Mouse (Mus musculus) liver, embryonic 12.5 days (tissue): ENCODE measurements around the gene Rxrb. TPM values are rescaled to one million over a fixed set of nuclear protein-coding genes. Genes with fewer than 3 reads are reported as not detected.

Experiments
- ATAC-seq: fragments of 200-750 bp; cut with Nextera tagmentation; 2 replicates; pipeline ENCODE4 v1.8.0; 2017; ENCODE audit warnings: moderate number of reproducible peaks, mild to moderate bottlenecking, moderate library complexity
- H3K27ac ChIP-seq: fragments of 300-500 bp; sonication (generic); 2 replicates; pipeline ENCODE4 v1.5.1; 2016; ENCODE audit warnings: mild to moderate bottlenecking
- H3K27me3 ChIP-seq: fragments of 300-500 bp; sonication (generic); replicated peaks from 2 replicates; pipeline ENCODE4 v1.6.1; 2016; ENCODE audit warnings: mild to moderate bottlenecking, moderate library complexity
- H3K36me3 ChIP-seq: fragments of 300-500 bp; sonication (generic); 2 replicates; pipeline ENCODE4 v1.6.1; 2016; ENCODE audit warnings: mild to moderate bottlenecking, moderate library complexity
- H3K4me1 ChIP-seq: fragments of 300-500 bp; sonication (generic); 2 replicates; pipeline ENCODE4 v1.6.1; 2016
- H3K4me2 ChIP-seq: fragments of 300-500 bp; sonication (generic); 2 replicates; pipeline ENCODE4 v1.6.1; 2016; ENCODE audit warnings: mild to moderate bottlenecking, moderate library complexity
- H3K4me3 ChIP-seq: fragments of 300-500 bp; sonication (generic); 2 replicates; pipeline ENCODE4 v1.5.1; 2016; ENCODE audit warnings: mild to moderate bottlenecking, moderate library complexity
- H3K9ac ChIP-seq: fragments of 300-500 bp; sonication (generic); 2 replicates; pipeline ENCODE4 v1.6.1; 2016; ENCODE audit warnings: mild to moderate bottlenecking, moderate library complexity
- H3K9me3 ChIP-seq: fragments of 300-500 bp; sonication (generic); replicated peaks from 2 replicates; pipeline ENCODE4 v1.6.1; 2016; ENCODE audit warnings: mild to moderate bottlenecking, moderate library complexity
- WGBS: fragments of 180-500 bp; shearing (Covaris S2); methylation state at CpG from one replicate; pipeline ENCODE4 v1.1.7; 2016; ENCODE audit not compliant: insufficient replicate concordance; 5-methylcytosine and 5-hydroxymethylcytosine counted together
- polyA plus RNA-seq: library from polyadenylated mRNA; unstranded; fragments of >200 nt; fragmentation: Nextera tagmentation; extraction: Ambion mirVana; gene quantifications from 2 replicates; pipeline ENCODE4 v1.2.1, GENCODE M21; 2016

Rxrb gene
- polyA plus RNA-seq, 1 experiment from 2014 or later: 31.3 TPM

DNA sequence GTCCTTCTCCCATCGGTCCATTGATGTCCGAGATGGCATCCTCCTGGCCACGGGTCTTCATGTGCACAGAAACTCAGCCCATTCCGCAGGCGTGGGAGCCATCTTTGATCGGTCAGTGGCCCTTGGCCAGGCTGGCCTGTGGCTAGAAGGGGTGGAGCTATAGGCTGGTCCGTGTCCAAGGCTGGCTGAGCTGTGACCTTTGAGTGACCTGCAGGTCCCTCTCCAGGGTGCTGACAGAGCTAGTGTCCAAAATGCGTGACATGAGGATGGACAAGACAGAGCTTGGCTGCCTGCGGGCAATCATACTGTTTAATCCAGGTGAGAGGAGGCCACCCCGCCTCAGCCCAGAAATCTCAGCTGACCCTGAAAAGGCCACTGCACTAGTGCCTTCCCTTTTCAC, 5.0 kb downstream of the Rxrb start:
- H3K27me3 ChIP-seq: peaks cover 41% of the 10 kb centered on the region
- no peak overlapping the region for H3K4me2 ChIP-seq
- 82% methylated on average over 10 of the region's 10 CpGs for WGBS
- no peak overlapping the region for H3K27ac ChIP-seq
- ATAC-seq: no peak
- H3K4me3 ChIP-seq: no peak overlapping the region
- H3K36me3 ChIP-seq: peaks cover 52% of the 10 kb centered on the region
- no peaks in the 10 kb centered on the region for H3K9me3 ChIP-seq
- H3K9ac ChIP-seq: no peak overlapping the region
- H3K4me1 ChIP-seq: peaks cover 45% of the 10 kb centered on the region

DNA sequence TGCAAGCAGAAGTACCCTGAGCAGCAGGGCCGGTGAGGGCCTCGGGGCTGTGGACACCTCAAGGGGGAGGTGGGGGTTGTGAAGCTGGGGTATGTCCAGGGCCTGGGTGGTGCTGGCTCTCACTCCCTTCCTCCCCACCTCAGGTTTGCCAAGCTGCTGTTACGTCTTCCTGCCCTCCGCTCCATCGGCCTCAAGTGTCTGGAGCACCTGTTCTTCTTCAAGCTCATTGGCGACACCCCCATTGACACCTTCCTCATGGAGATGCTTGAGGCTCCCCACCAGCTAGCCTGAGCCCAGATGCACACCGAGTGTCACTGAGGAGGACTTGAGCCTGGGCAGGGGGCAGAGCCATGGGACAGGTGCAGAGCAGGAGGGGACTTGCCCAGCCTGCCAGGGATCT, 5.6 kb downstream of the Rxrb start:
- Histone ChIP-seq H3K4me2 (no peak overlapping the region), H3K27me3 (peaks cover 47% of the 10 kb centered on the region), H3K4me1 (peaks cover 45% of the 10 kb centered on the region), H3K9ac (no peak overlapping the region), H3K4me3 (no peak overlapping the region), H3K36me3 (peaks cover 52% of the 10 kb centered on the region), H3K27ac (no peak overlapping the region), H3K9me3 (no peaks in the 10 kb centered on the region)
- no peak for ATAC-seq
- WGBS: 82% methylated on average over 7 of the region's 7 CpGs

DNA sequence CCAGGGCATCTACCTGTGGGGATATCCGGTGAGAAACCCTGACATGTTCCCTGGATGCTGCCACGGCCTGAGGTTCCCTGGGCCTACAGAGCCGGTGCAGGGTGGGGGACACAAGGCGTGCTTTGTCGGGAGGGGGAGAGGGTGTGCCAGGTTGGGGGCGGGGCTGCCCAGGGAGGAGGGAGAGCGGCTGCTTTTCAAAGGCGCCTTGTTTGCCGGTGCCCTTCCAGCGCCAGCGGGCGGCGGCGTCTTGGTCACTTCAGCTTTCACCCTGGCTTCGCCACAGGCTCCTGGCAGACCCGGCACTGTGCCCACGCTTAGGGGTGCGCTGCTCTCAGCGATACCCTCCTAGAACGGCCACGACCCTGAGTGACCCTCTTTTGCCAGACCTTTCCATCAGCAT, 6.8 kb downstream of the Rxrb start:
- WGBS: 25% methylated on average over 21 of the region's 21 CpGs
- H3K4me2 ChIP-seq: peak overlapping the region; percentile 51
- ATAC-seq: no peak
- H3K27ac ChIP-seq: no peak overlapping the region
- H3K36me3 ChIP-seq: peaks cover 49% of the 10 kb centered on the region
- H3K9me3 ChIP-seq: no peaks in the 10 kb centered on the region
- H3K4me1 ChIP-seq: peaks cover 33% of the 10 kb centered on the region
- H3K9ac ChIP-seq: no peak overlapping the region
- peak overlapping the region; percentile 14 for H3K4me3 ChIP-seq
- peaks cover 54% of the 10 kb centered on the region for H3K27me3 ChIP-seq

DNA sequence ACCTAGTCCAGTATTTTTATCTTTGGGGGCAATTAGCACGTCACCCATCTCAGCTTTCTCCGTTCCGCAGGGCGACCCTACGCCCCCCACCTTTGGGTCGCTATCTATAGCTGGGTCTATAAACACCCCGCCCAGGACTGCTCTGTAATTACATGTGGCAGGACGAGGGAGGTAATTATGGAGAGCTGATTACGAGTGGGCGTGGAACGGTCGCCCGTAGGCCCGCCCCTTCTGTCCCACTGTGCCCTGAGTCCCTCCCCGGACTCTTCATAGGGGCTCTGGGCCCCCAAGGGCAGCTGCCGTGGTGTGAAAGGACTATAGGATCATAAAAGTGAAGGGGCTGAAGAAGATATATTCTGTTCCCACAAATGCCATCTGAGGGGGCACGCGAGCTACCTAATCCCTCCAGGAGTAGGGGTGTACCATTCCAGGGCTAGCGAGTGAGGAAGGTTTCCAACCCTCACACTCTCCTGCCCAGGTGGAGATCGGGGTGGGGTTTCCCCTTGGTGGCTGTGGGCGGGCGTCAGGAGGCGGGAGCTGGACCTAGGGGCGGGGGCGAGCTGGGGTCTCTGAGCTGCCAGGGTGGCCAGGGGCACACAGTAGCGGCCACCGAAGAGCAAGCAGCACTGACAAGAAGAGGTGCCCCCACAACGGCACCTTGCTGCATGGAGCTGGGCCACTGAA, 7.4 kb downstream of the Rxrb start, which contains the start of gene Col11a2:
TSS of gene Col11a2 (plus strand) at position 560 of the 684 bp plus-strand sequence.
- H3K27ac ChIP-seq: no peak within 1 kb of the TSS
- H3K27me3 ChIP-seq: peaks cover 54% of the 10 kb centered on the region
- 15% methylated on average over 28 of the region's 28 CpGs for WGBS
- no peaks in the 10 kb centered on the region for H3K9me3 ChIP-seq
- H3K4me1 ChIP-seq: peaks cover 27% of the 10 kb centered on the region
- peaks cover 43% of the 10 kb centered on the region for H3K36me3 ChIP-seq
- H3K9ac ChIP-seq: no peak within 1 kb of the TSS
- H3K4me2 ChIP-seq: peak within 1 kb of the TSS; percentile 51
- peak; percentile 28; the same call in 1 of the 2 replicates for ATAC-seq
- peak within 1 kb of the TSS; percentile 14 for H3K4me3 ChIP-seq

DNA sequence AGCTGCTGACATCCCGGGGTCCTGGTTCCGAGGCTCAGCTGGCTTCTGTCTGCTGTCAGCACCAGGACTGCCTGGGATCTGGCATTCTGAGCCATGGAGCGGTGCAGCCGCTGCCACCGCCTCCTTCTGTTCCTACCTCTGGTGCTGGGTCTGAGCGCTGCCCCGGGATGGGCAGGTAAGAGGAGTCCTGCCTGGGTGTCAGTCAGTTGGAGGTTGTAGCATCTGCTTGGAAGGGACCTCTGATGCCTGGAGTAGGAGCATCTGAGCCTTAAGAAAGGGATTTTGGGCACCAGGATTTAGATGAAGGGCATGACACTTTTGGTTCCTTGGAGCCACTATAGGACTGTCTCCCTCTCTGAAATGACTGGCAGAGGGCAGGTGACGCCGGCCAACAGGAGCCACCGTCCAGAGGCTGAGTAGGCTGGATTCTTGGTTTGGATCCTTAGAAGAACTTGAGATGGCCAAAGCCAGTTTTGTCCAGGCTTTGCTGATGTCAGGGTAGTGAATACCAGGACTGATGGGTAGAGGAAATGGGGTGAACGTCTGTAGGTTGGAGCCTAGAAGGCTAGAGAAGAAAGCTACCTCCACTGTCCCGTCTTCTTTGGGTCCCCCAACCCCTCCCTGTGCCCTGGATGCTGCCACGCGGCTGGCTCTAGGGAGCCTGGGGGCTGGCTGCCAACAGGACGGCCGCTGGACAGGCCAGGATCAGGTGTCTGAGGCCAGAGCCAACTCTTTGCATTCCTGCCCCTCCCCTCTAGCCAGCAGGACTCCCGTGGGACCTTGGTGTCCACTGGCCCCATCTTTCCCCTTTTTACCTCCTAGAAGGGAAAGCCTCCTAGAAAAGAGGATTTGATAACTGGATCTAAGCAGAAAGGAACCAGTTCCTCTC, 8.2 kb downstream of the Rxrb start:
- H3K4me2 ChIP-seq: peak overlapping the region; percentile 51; the same call in 1 of the 2 replicates
- no peak overlapping the region for H3K4me3 ChIP-seq
- H3K9me3 ChIP-seq: no peaks in the 10 kb centered on the region
- H3K36me3 ChIP-seq: peaks cover 35% of the 10 kb centered on the region
- H3K4me1 ChIP-seq: peaks cover 26% of the 10 kb centered on the region
- H3K9ac ChIP-seq: no peak overlapping the region
- H3K27ac ChIP-seq: no peak overlapping the region
- ATAC-seq: no peak
- peaks cover 54% of the 10 kb centered on the region for H3K27me3 ChIP-seq
- 32% methylated on average over 17 of the region's 17 CpGs for WGBS

DNA sequence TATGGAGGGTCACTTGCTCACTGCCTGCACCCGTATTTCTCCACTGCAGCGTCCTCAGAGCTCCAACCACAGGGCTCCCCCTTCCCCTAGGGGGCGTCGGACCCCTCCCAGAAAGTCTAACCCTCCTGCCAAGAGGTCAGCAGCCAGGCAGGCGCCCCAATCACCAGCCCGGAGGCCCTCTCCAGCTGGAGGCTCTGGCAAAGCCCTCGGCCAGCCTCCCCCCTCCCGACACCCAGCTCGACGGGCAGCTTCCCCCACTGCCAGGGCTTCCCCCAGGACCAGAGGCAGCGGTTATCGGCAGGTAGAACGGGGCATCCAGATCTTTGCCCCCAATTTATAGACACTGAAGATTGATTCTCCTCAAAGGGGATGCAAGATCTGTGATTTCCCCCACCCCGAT, 14.3 kb downstream of the Rxrb start:
- no peak overlapping the region for H3K4me3 ChIP-seq
- 68% methylated on average over 14 of the region's 14 CpGs for WGBS
- ATAC-seq: no peak
- peaks cover 20% of the 10 kb centered on the region for H3K27me3 ChIP-seq
- no peak overlapping the region for H3K9ac ChIP-seq
- no peak overlapping the region for H3K27ac ChIP-seq
- no peaks in the 10 kb centered on the region for H3K36me3 ChIP-seq
- no peaks in the 10 kb centered on the region for H3K4me1 ChIP-seq
- no peak overlapping the region for H3K4me2 ChIP-seq
- 0 out of 2 replicates have a peak, but pooled peaks cover 7% of the 10 kb centered on the region for H3K9me3 ChIP-seq

DNA sequence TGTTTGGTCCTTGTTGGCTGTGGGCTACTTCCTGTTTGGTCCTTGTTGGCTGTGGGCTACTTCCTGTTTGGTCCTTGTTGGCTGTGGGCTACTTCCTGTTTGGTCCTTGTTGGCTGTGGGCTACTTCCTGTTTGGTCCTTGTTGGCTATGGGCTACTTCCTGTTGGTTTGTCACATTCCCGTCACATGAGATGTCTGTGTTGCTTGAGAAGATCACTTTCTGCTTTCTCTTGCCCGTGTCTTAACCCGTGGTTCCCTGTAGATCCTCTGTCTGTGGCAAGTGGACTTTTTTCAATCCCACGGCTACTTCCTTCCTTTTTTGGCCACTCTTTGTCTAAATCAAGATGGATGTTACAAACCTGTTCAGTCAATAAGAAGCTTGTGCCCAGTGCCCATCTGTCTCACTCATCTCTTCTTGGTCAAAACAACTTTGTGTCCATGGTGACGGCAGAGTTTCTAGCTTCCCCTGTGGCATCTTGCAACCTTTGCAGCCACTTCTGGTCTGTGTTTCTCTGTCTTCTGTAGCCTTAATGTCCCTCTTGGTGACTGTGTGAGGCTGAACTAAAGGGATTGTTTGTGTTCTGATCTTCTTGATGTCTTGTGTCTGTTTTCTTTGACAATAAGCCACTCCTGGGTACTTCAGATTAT, 15.9 kb downstream of the Rxrb start:
- Histone ChIP-seq H3K4me3 (no peak overlapping the region), H3K36me3 (no peaks in the 10 kb centered on the region), H3K4me1 (no peaks in the 10 kb centered on the region), H3K9ac (no peak overlapping the region), H3K9me3 (0 out of 2 replicates have a peak, but pooled peaks cover 7% of the 10 kb centered on the region), H3K27me3 (peaks cover 4% of the 10 kb centered on the region), H3K4me2 (no peak overlapping the region), H3K27ac (0 out of 2 replicates have a peak overlapping the region, but pooled peaks have one; percentile 5)
- ATAC-seq: no peak
- WGBS: 47% methylated on average over 5 of the region's 5 CpGs

DNA sequence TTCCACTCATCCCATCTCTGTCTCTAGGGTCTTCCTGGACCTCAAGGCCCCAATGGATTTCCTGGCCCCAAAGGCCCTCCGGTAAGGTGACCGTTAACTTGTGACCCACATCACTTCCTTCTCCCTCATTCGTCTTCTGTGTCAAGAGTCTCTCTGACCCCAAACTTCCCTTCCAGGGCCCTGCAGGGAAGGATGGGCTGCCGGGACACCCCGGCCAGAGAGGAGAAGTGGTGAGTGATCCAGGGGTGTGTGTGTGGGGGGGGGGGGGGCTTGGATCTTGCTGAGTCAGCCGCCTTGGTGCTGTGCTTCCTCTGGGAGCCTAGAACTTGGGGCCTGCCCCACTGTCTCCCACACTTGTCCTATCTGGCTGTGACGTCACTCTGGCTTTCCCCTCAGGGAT, 25.6 kb downstream of the Rxrb start:
- Histone ChIP-seq H3K9me3 (no peaks in the 10 kb centered on the region), H3K4me3 (no peak overlapping the region), H3K4me1 (no peaks in the 10 kb centered on the region), H3K36me3 (no peaks in the 10 kb centered on the region), H3K27me3 (0 out of 2 replicates have a peak, but pooled peaks cover 3% of the 10 kb centered on the region), H3K27ac (no peak overlapping the region), H3K4me2 (no peak overlapping the region), H3K9ac (no peak overlapping the region)
- 31% methylated on average over 7 of the region's 7 CpGs for WGBS
- ATAC-seq: no peak

DNA sequence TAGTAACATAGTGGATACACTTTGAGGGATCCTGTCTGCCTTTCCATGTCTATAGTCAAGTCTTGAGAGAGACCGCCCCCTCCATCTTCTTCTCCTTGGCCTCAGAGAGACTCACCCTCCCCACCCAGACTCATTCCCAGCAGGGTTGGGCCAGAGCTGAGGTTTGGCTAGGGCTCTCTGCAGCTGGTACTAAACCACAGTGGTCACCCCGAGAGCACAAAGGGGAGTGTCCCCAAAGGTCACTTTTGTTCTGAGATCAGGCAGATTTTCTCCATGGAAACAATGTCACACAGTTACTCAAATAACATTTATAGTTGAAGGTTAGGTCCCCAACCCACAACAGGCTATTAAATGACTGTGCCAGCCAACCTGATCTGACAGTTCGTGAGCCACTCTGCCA, 37.3 kb downstream of the Rxrb start:
- H3K4me1 ChIP-seq: no peaks in the 10 kb centered on the region
- no peak overlapping the region for H3K4me3 ChIP-seq
- 47% methylated on average over 3 of the region's 3 CpGs for WGBS
- H3K36me3 ChIP-seq: no peaks in the 10 kb centered on the region
- H3K4me2 ChIP-seq: no peak overlapping the region
- ATAC-seq: no peak
- H3K9ac ChIP-seq: no peak overlapping the region
- H3K27me3 ChIP-seq: peaks cover 5% of the 10 kb centered on the region
- H3K27ac ChIP-seq: no peak overlapping the region
- H3K9me3 ChIP-seq: no peaks in the 10 kb centered on the region

DNA sequence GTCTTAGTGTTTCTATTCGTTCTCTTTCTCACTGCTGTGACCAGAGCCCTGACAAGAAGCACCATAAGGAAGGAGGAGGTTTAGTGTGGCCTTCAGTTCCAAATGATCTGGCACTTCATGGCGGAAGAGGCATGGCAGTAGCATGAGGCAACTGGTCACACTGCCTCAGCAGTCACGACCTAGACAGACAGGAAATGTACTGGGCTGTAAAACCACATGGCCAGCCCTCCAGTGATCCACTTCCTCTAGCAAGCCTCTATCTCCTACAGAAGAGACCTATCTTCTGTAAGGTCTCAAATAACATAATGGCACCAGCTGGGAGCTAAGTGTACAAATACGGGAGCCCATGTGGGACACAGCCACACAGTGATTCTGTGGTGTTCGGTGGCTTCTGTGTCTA, 40.5 kb downstream of the Rxrb start:
- 51% methylated on average over 5 of the region's 5 CpGs for WGBS
- H3K4me3 ChIP-seq: no peak overlapping the region
- ATAC-seq: no peak
- H3K4me1 ChIP-seq: no peaks in the 10 kb centered on the region
- H3K27me3 ChIP-seq: peaks cover 29% of the 10 kb centered on the region
- no peak overlapping the region for H3K27ac ChIP-seq
- H3K9ac ChIP-seq: no peak overlapping the region
- H3K4me2 ChIP-seq: no peak overlapping the region
- H3K9me3 ChIP-seq: no peaks in the 10 kb centered on the region
- H3K36me3 ChIP-seq: no peaks in the 10 kb centered on the region

DNA sequence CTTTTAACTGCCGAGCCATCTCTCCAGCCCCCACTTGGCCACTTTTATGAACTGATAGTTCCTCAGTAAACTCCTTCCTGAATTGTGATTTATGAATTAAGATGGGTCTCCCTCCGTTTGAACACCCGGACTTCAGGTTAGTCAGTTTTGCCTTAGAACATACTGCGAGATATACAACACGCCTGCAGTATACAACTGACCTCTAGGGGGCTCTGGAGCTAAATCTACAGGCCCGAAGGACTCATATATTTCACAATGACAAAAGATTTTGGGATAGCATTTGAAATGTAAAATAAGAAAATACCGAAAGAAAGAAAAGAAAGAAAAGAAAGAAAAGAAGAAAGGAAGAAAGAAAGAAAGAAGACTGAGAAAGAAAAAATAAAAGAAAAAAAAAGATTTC, 43.7 kb downstream of the Rxrb start:
- Histone ChIP-seq H3K4me2 (no peak overlapping the region), H3K4me3 (no peak overlapping the region), H3K27me3 (peaks cover 45% of the 10 kb centered on the region), H3K9me3 (no peaks in the 10 kb centered on the region), H3K36me3 (no peaks in the 10 kb centered on the region), H3K9ac (no peak overlapping the region), H3K27ac (no peak overlapping the region), H3K4me1 (peaks cover 5% of the 10 kb centered on the region; the same call in 1 of the 2 replicates)
- no peak for ATAC-seq
- 30% methylated on average over 7 of the region's 7 CpGs for WGBS

DNA sequence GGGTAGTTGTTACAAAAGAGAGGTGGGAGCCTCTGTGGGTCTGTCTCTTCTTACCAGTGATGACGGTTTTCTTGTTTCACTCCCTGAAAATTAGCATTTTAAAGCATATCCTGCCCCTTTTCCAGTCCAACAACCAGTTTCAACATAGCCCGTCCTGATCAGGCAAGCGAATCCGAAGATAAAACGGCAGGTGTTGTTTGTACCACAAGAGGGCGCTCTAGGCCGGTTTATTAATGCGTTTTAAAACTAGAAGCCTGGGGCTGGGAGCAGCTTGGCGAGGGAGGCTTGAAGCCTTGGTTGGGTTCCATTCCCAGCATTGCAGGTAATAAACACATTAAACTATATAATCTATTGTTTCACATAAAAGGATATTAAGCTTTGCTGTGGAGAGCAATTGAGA, 45.9 kb downstream of the Rxrb start:
- no peak for ATAC-seq

More for the DNA sequence above, 45.9 kb downstream of the Rxrb start:
- WGBS: 2% methylated on average over 9 of the region's 9 CpGs
- Histone ChIP-seq H3K36me3 (no peaks in the 10 kb centered on the region), H3K4me2 (no peak overlapping the region), H3K9ac (no peak overlapping the region), H3K4me3 (no peak overlapping the region), H3K27ac (no peak overlapping the region), H3K9me3 (0 out of 2 replicates have a peak, but pooled peaks cover 3% of the 10 kb centered on the region), H3K27me3 (peaks cover 53% of the 10 kb centered on the region), H3K4me1 (peaks cover 5% of the 10 kb centered on the region; the same call in 1 of the 2 replicates)
